Mouse (Mus musculus) monocyte, adult 2 months (primary cell): ENCODE data around the gene Hes6.
A peak's percentile ranks its signal among the peaks of the same experiment; 100 is the strongest.

Experiments
- DNase-seq, 2 experiments: peaks; one replicate each; pipeline ENCODE4 v3.0.0; 2022; ENCODE audit warnings: low spot score in 2 of 2, low read depth in 1 of 2

Gene Hes6

GRCm38 (mm10) chr1:91442350-91442990 is 28.6 kb upstream of the Hes6 start:
- DNase-seq, result no peak

- no peak for DNase-seq
These were observed 28.0 kb upstream of the Hes6 start for GRCm38 (mm10) chr1:91441855-91442254.

GRCm38 (mm10) chr1:91439776-91440175 is 25.9 kb upstream of the Hes6 start:
- no peak for DNase-seq

DNA sequence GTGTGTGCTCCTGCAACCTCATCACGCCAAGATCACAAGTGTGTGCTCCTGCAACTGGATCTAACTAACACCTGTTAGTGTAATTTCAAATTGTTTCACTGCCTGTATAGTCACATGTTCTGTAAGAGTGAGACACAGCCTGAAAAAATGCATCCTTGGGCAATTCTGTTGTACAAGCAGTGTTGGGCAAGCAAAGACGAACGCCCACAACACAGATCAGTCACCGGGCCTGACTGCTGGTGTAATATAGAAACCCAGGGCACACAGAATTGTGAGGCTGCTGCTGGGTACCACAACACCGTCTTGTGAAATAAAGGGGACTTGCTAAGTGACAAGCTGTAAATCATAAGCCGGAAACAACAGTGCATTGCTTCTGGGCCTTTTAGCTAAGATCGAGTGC is 23.7 kb upstream of the Hes6 start:
- no peak for DNase-seq

DNA sequence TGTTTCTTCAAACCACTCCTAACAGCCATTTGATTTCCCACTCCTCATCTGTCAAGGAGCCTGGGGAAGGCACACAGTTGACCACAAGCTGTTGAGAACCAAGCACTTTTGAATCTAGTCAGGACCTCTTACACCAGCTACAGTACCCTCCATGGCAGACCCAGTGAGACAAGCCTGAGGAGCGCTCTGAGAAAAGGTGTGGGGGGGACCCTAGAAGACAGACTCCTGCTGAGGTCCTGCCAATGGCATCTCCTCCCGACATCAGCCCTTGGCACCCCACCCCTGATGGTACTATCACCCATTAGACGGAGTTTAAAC is 23.2 kb upstream of the Hes6 start:
- DNase-seq, result no peak

DNA sequence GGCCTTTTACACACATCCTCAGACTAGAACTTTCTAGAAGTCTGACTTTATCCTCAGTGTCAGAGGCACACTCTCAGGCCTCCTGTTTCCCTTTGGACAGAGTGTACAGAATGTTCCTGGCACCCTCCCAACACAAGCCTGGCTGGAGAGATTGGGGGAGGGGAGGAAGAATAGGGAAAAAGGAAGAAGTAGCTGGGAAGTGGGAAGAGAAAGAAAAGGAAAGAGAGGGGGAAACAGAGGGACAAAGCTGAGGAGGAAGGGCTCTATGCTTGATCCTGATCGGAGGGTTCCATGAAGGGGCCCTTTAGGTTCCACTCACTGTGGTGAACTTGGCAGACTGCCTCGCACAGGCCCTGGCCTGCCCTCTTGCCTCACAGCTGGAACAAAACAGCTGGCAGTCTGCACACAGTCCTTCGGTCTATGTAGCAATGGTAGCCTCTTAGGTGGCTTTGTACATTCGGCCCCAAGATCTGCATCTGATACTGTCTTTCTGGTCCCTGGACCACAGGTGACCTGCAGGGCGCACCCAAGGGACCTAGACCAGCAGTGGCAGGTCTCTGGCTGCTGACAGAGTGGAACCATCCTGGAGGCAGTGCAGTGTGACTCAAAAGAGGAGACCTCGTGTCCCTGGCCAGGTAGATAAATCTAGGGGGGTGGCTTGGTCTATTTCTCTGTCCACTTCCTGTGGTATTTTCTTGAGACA is 22.7 kb upstream of the Hes6 start:
- no peak for DNase-seq

DNA sequence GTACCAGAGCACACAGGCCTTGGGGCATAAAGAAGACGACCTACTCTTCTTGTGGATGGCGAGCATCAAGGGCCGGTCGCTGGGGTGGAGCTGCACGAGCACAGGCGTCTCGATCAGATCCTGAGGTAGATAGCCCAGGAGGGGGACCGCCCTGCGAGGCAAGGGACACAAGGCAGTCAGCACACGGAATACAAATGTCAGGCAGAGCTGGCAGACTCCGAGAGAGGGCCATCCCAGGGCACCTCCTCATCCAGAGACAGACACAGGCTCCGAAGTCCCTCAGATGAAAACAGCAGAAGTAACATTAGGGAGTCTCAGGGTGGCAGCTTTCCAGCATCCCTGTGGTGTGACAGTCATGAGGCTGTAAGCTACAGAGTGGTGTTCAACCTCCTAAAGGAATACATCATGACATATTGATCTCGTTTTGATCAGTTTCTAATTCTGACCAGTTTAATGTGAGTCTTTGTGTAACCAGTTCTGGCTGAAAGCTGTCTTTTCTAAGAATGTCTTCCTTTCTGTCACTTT is 21.8 kb upstream of the Hes6 start:
- DNase-seq, result no peak

- DNase-seq, result no peak
These were observed 21.1 kb upstream of the Hes6 start for GRCm38 (mm10) chr1:91434905-91435304.

GRCm38 (mm10) chr1:91430761-91431160 is 16.9 kb upstream of the Hes6 start:
- DNase-seq, result no peak

GRCm38 (mm10) chr1:91429212-91429611 is 15.4 kb upstream of the Hes6 start:
- no peak for DNase-seq

- peak in 1 of 2 experiments; percentile 43 for DNase-seq
These were observed 14.8 kb upstream of the Hes6 start for GRCm38 (mm10) chr1:91428614-91429013.

- DNase-seq, result no peak
These were observed 12.6 kb upstream of the Hes6 start for GRCm38 (mm10) chr1:91426397-91426796.

GRCm38 (mm10) chr1:91420601-91421065 is 6.8 kb upstream of the Hes6 start:
- DNase-seq, result no peak

GRCm38 (mm10) chr1:91419862-91420600 is 6.2 kb upstream of the Hes6 start:
- no peak for DNase-seq

GRCm38 (mm10) chr1:91417991-91418390 is 4.2 kb upstream of the Hes6 start:
- DNase-seq, result no peak

DNA sequence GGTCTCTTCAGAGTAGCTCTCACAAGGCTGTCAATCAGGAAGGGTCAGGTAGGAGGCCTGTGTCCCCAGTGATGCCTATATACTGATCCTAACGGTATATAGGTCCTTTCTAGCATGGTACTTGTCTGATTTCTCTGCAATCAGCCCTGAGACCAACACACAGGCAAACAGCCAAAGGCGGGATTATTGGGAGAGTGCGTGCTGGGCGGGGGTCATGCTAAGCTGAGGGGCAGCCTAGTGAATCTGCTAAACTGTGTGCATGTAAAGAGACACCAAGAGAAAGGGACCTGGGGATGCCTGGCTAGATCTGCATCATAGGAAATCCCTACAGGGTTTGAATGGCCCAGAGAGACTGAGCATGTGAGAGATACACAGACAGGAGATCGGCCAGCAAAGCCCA is 1.5 kb upstream of the Hes6 start:
- DNase-seq, result no peak

- DNase-seq, result no peak
These were observed 1.1 kb upstream of the Hes6 start for GRCm38 (mm10) chr1:91414903-91415302.

GRCm38 (mm10) chr1:91413536-91413897 is 321 bp downstream of the Hes6 start:
- DNase-seq, result no peak

GRCm38 (mm10) chr1:91413030-91413506 is 770 bp downstream of the Hes6 start:
- peak; percentile 76 to 83 for DNase-seq

- DNase-seq, result no peak
These were observed 1.4 kb downstream of the Hes6 start for GRCm38 (mm10) chr1:91412286-91413029.

- DNase-seq, result no peak
These were observed 2.1 kb downstream of the Hes6 start for GRCm38 (mm10) chr1:91411631-91412285.
